Mouse (Mus musculus) brain, adult 2 months (tissue): ENCODE measurements around the gene Il6st.

Source experiments
- DNase-seq: peaks from one replicate; pipeline ENCODE4 v3.0.0; 2011; ENCODE audit warnings: low read depth, low spot score

Il6st gene

DNA sequence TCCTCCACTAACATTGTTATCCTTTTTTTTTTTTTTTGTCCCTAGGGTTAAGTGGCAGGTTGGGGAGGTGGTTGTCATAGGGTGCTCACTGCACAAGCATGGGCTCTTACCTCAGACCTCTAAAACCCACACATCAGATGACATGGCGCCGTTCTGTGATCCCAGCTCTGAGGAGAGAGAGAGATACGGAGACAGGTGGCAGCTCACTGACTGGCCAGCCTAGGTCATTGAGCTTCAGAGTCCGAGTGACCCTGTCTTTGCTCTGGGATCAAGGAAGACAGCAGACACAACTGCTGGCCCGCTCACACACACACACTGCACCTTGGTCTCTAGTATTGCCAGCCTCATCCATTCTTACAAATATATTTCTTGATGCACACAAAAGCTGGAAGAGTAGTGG lies 18.7 kb downstream of the Il6st start:
- DNase-seq = no peak

DNA sequence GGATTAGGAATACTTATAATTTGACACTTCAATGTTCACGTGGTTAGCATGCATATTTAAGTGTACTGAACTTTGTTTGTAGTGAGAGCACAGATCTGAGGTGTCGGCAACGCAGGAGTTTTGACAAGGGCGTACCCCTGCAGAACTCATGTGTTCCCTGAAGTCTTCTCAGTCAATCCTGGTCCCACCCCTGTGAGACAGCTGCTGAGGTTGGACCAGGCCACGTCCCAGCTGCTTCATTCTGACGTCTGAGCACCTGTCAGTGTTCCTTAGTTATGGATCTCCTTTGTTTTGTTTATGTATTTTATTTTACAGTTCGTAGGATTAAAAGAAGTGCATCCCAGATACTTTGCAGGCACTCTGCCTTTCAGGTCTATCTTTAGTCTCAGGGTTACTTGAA lies 19.1 kb downstream of the Il6st start:
- no peak for DNase-seq

DNA sequence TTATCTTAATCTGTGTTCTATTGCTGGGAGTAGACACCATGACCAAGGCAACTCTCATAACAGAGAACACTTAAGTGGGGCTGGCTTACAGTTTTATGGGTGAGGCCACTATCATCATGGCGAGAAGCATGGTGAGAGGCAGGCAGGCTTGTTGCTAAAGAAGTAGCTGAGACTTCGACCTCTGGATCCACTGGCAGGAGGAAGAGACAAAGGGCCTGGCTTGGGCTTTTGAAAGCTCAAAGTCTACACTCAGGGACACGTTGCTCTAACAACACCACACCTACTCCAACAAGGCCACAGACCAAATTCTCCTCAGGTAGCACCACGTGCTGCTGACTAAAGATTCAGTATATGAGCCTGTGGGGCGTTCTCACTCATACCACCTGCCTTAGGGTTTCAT lies 22.4 kb downstream of the Il6st start:
- DNase-seq = no peak

DNA sequence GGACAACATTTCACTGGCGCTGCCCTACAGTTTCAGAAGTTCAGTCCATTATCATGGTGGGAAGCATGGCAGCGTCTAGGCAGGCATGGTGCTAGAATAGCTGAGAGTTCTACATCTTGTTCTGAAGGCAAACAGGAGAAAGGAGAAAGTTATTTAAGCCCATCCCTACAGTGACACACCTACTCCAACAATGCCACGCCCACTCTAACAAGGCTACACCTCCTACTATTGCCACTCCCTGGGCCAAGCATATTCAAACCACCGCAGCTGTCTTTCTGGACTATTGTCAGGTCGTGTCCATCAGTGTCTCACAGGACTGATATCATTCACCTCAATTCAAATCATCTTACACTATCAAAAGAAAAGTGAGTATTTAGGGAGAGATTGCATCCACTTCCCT lies 22.8 kb downstream of the Il6st start:
- no peak for DNase-seq

DNA sequence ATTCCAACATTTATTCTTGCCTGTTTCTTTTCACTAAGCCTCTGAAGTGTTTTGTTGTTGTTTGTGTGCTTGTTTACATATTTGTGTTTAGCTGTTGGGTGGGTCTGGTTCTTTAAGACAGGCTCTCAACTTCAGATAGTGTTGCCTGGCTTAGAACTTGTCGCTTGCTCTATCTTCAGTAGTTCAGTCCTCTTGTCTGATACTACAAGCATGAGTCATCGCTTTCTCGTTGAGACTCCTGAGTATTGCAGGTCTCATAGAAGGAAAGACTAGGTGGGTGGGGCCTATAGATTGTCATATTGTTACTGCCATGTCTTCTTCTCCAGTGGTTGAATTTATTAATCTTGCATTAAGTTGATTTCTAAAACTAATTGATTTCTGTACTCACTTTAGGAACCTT lies 26.2 kb downstream of the Il6st start:
- DNase-seq = no peak

DNA sequence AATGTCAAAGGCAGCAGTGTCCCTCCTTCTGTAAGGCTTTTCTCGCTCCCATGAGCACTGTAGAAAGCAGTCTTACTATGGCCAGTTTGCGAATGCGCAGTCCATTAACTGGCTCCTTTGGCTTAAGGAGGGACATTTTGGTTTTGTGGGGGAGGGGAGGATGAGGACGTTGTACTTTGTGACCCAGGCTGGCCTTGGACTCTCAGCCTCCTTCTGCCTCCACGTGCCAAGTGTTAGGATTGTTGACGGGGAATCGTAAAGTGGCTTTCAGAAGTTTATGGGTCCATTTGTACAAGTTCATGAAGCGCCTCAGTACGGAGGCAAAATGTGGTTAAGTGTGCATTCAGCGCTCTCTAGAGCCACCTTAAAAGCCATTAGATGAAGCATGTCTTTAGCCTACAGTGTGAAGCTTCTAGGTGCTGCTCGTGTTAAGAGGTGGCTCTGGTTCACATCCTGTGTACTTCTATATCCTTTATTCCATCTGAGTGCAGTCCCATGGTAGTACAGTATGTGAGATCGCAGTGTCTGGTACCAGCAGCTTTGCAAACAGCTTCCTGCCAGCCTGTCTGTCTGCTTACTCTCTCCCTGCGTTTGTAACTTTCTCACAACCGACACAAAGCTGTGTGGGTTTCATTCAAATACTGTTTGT lies 27.9 kb downstream of the Il6st start:
- DNase-seq = no peak

DNA sequence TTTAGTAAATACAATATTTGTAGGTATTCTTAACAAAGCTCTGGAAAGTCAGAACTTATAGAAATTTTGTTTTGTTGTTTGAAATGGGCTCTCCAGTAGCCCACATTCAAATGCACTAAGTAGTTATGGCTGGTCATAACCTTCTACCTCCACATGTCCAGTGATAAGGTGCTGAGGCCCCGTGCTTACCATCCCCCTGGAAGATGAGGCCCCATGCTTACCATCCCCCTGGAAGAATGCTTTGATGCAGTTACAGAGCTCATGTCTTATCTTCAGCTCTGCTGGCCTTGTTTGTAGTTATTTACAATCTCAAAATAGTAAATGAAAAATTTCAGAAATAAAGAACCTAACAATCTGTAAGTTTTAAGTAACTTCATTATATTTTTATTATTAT lies 28.4 kb downstream of the Il6st start:
- DNase-seq = no peak

DNA sequence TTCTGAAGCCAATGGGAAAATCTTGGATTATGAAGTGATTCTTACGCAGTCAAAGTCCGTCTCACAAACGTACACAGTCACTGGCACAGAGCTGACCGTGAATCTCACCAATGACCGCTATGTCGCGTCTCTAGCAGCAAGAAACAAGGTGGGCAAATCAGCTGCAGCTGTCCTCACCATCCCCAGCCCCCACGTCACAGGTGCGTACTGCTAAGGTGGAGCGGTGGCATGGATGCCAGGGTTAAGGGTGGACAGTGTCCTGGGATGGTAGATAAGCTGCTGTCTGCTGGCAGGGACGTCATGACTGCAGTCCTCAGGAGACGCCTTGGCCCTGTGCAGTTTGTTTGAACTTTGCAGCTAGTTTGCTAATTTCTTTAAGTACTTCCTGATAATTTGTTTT lies 30.7 kb downstream of the Il6st start:
- DNase-seq = no peak

DNA sequence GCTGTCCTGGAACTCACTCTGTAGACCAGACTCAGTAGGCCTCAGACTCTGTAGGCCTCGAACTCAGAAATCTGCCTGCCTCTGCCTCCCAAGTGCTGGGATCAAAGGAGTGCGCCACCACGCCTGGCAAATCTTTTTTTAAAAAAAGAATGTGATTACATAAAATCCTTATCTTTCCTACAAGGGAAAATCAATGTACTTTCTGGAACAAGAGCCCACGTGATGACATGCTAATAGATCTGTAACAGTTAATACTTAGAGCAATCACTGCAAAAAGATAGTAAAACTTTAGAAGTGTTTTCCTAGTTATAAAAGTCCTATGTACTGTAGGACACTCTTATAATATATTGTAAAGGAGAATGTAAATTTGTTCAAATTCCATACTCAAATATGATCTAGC lies 36.2 kb downstream of the Il6st start:
- DNase-seq = no peak

DNA sequence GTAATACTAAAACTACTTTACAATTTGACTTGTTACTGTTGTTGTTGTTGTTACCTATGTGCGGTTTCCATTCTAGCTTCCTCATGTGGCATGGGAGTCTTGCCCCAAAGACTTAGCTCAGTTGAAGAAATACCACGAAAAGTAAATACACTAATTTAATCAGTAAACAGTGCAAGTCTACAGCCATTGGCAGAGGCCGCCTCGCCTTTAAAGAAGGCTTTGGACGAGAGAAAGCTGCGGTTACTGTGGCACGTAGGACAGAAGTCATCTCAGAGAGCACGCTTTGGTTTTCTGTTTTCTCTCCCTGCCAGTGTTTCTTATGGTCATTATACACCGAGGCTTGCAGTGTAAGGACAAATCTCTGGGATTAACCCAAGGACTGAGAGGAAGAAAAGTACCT lies 36.6 kb downstream of the Il6st start:
- no peak for DNase-seq

DNA sequence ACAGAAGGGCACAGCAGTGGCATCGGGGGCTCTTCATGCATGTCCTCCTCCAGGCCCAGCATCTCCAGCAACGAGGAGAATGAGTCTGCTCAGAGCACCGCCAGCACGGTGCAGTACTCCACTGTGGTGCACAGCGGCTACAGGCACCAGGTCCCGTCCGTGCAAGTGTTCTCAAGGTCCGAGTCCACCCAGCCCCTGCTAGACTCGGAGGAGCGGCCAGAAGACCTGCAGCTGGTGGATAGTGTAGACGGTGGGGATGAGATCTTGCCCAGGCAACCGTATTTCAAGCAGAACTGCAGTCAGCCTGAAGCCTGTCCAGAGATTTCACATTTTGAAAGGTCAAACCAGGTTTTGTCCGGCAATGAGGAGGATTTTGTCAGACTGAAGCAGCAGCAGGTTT lies 40.0 kb downstream of the Il6st start:
- no peak for DNase-seq

DNA sequence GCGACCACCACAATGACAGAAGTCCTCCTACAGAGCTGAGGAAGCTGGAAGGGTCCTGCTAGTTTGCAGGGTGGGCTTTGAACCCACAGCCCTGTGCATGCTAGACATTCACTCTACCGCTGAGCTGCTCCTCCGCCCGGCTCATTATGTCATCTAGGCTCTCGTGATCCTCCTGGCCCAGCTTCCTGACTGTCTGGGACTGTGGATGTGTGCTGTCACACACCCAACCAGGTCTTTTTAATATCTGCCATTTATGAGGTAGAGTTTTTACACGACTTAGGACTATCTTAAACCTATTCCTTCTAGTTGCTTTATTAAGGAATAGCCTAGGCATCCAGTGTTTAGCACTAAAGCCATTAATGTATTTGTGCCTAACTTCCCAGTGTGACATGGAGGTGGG lies 41.6 kb downstream of the Il6st start:
- no peak for DNase-seq

DNA sequence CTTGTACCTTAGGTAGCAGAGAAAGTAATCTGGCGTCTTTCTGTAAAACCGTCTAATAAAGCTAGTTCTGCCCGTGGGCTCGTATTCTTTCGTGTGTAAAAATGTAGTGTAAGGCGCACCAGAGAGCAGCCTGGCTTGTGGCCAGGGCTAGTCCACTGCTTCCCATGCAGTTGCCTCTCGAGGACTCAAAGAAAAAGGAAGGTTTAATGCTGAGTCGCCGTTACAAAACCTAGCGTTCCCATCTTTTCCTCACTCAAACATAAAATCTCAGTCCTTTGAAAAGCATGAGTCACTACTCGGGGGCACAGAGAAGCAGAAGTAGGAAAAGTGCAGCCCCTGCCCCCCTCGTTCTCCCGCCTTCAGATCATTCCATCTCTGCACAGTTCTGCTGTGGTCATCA lies 42.9 kb downstream of the Il6st start:
- peak; percentile 53 for DNase-seq

DNA sequence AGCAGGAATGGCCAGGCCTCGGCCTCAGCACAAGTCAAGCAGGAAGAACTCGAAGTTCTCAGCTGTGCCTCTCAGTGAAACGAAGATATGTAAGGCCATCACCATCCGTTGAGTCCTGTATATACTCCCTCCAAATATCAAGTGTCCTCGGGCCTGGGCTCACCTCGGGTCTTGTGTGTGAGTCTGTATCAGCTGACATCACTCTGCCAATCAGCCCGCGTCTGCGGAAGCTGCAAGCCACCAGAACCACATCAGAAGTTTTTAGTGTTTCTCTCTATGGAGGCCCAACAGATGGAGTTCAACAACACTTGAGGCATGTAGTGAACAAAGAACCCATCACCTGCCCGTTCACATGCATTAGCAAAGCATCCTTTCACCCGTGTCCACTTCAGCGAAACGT lies 43.8 kb downstream of the Il6st start:
- no peak for DNase-seq

DNA sequence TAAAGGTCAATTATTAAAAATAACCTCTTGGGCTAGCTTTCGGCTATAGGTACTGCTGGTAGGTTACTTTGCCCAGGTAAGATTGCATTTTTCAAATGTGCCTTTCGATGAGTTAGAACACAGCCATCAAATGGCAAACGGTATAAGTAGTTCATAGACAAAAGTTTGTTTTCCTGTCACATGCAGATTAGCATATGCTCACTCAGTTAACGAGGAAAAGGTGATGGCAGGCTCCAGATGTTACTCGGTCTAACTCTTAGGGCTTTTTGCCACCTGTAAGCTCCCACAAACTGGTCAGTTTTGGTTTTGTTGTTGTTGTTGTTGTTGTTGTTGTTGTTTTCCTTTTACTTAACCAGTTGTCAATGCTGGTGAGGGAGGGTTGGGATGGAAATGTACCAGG lies 44.6 kb downstream of the Il6st start:
- no peak for DNase-seq

DNA sequence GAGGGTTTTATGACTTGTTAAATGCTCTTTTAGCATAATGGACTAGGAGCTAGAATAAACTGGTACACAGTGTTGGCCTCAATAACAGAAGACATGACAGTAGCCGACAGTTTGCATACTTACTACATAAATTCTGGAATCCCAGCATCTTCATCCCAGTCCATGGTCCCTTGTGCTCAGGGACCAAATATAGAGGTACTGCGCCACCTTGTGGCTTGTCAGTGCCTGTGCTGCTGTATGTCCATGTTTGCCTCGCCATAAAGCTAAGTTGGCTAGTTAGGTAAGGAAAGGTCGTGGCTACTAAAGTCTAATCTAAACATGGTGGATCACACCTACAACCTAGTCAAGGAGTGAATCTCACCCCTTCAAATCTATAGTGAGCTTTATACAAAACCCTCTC lies 45.6 kb downstream of the Il6st start:
- peak; percentile 86 for DNase-seq

DNA sequence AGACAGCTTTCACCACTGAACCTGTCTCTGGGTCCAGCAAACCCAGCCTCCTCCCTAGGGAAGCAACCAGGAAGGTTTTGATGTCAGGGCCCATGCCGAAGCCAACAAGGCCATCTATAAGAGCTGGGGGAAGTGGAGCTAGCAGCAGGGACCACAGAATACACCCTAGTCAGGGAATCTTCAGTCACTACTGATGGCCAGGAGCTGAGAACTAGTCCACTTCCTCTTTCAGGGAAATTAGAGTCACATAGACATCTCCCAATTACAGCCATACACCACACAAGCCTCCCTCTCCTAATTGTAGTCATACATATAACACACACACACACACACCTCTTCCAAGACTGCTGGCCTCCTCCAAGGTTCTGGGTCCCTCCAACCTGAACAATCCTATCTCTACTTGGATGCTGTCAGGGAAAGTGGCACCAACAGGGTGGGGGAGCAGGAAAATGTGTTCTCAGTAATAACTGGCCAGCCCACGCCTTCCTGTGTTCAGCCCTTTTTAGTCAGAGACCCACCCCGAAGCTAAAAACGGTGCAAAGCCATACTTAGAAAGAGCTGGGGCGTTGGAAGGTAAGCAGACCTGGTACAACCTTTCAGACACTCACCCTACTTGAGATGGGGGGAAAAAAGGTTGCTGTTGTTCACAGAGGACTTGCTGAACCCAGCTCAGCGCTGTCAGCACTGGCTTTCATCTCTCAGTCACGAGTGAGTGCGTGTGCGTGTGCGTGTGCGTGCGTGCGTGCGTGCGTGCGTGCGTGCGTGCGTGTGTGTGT lies 46.8 kb downstream of the Il6st start:
- DNase-seq = peak; percentile 19

DNA sequence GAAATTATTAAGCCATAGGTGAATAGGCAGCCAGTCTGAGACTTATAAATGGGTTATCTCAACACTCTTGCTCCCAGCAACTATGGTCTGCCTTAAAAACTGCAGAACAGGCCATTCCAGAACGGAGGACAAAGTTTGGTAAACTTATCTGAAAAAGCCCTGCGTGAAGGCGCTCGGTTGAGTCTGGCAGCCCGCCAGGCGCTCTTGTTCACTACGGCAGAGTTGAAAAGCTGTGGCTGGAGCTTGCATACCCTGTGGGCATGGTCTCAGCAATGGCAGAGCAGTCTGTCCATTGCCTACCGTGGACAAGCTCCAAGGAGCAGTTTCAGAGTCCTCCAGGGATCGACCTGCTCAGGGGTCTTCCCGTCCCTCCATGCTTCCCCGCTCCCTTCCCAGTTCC lies 47.4 kb downstream of the Il6st start:
- DNase-seq = no peak

DNA sequence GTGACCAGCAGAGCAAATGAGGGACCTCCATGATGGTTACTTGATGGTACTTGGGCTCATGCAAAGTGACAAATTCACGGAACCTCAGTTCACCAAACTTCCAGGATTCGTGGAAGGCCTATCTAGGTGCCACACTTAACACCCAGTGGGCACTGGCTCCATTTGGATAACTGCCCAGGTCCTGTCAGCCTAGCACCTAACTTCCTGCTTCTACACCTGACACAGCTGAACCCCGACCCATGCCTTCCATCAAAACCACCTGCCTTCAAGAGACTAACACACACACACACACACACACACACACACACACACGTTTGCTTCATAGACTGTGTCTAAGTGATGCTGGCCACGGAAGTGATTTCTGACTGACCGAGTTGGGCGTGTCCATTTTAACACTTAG lies 47.9 kb downstream of the Il6st start:
- no peak for DNase-seq

DNA sequence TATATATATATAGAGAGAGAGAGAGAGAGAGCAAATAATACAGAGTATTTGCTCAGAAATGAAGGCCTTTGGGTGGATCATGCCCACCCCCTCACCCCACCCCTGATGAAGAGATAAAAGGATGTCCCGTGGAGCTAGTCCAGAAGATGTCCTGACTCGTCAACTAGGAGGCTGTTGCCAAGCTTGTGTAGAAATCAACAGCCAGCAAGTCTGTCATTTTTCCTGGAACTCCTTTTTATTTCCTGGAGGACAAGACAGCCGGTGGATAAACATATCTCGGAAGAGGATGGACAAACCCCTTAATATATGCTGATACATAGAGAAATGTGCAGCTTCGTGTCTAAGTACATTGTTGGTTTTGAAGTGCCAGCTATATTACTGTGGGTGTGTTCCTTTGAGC lies 49.0 kb downstream of the Il6st start:
- DNase-seq = no peak

DNA sequence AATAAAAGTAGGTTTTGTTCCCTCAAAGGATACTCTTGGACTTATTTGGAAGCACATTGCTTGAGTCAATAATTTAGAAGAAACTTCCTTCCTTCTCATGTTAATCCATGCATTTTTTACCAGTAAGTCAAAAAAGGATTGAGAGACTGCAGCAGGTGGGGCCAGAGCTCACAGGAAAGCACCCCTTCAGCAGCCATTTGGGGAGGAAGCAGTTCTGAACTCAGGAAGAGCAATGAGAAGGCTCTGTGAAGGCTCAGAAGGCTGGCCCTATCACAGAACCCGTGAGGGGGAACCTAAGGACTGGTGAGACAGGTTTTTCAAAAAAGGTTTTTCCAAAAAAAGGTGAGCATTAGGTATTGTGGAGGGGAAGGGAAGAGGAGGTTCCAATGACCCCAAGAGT lies 50.7 kb downstream of the Il6st start:
- no peak for DNase-seq

DNA sequence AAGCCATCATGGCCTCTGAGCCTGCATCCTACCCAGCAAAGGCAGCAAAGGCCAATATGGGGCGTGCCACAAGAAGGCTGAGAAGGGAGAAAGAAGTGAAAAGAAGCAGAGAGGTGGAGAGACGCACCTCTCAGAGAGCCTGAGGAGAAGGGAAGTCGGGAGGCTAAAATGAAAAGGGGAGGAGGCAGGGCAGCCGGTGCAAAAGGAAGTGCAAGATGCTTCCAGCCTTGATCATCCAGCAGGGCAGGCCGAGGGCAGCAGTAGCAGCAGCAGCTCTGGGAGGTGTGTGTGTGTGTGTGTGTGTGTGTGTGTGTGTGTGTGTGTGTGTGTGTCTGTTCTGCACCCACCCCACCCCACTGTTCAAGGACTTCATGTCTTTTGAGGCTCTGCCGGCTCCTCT lies 58.4 kb downstream of the Il6st start:
- DNase-seq = no peak

DNA sequence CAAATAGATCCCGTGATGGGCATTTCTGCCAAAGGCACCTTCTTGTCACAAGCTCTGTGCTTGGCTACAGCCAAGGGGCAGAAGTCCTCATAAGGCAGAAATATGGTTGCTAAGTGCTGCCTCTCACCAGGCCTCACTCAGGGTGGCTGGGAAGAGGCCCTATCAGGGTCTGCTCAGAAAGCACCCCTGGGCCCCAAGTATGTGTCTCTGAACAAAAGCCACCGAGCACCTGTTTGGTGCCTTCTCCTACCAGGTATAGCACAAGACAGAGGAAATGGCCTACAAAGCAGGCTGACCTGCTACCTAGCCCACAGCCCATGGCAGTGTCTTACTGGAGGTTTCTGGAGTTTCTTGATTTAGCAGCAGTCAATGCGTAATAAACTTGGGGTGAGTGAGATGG lies 59.0 kb downstream of the Il6st start:
- DNase-seq = no peak
